Mouse (Mus musculus) right cerebral cortex, postnatal 10 days (tissue): ENCODE data around the gene Palmd.

Experiments
- DNase-seq, 2 experiments: peaks; one replicate each; pipeline ENCODE4 v3.0.0; 2021; ENCODE audit warnings: low spot score in 2 of 2

The Palmd gene

GRCm38 (mm10) chr3:116968540-116968997 is at the start of gene Palmd:
Gene Palmd (minus strand): TSS chr3:116968987.
- peak; percentile 74 to 82 for DNase-seq

GRCm38 (mm10) chr3:117010182-117010581 is 41.4 kb upstream of the Palmd start:
- DNase-seq: no peak

- DNase-seq: peak; percentile 64 to 82
Observed at GRCm38 (mm10) chr3:117007340-117007739, 38.6 kb upstream of the Palmd start.

GRCm38 (mm10) chr3:117006636-117007035 is 37.8 kb upstream of the Palmd start:
- DNase-seq: no peak

- DNase-seq: no peak
Observed at GRCm38 (mm10) chr3:117003379-117003778, 34.6 kb upstream of the Palmd start.

- no peak for DNase-seq
Observed at GRCm38 (mm10) chr3:117001686-117002485, 33.1 kb upstream of the Palmd start.

- DNase-seq: no peak
Observed at GRCm38 (mm10) chr3:116993011-116993410, 24.2 kb upstream of the Palmd start.

- no peak for DNase-seq
Observed at GRCm38 (mm10) chr3:116991180-116991579, 22.4 kb upstream of the Palmd start.

GRCm38 (mm10) chr3:116988221-116988620 is 19.4 kb upstream of the Palmd start:
- DNase-seq: no peak

- DNase-seq: no peak
Observed at GRCm38 (mm10) chr3:116986451-116986850, 17.7 kb upstream of the Palmd start.

- peak; percentile 64 to 87 for DNase-seq
Observed at GRCm38 (mm10) chr3:116985741-116986140, 17.0 kb upstream of the Palmd start.

- DNase-seq: peak in 1 of 2 experiments; percentile 59
Observed at GRCm38 (mm10) chr3:116985042-116985455, 16.3 kb upstream of the Palmd start.

- DNase-seq: no peak
Observed at GRCm38 (mm10) chr3:116981811-116982575, 13.2 kb upstream of the Palmd start.

GRCm38 (mm10) chr3:116969786-116970185 is 999 bp upstream of the Palmd start:
- DNase-seq: no peak

GRCm38 (mm10) chr3:116969003-116969402 is 216 bp upstream of the Palmd start:
- no peak for DNase-seq

GRCm38 (mm10) chr3:116967967-116968366 is 820 bp downstream of the Palmd start, which contains the start of gene 4930455H04Rik:
Gene 4930455H04Rik (plus strand): TSS chr3:116968267.
- DNase-seq: no peak

- DNase-seq: no peak
Observed at GRCm38 (mm10) chr3:116967436-116967835, 1.4 kb downstream of the Palmd start.

GRCm38 (mm10) chr3:116966800-116967199 is 2.0 kb downstream of the Palmd start:
- DNase-seq: no peak

GRCm38 (mm10) chr3:116966225-116966624 is 2.6 kb downstream of the Palmd start:
- peak; percentile 65 to 69 for DNase-seq

GRCm38 (mm10) chr3:116964426-116964825 is 4.4 kb downstream of the Palmd start:
- peak in 1 of 2 experiments; percentile 49 for DNase-seq

GRCm38 (mm10) chr3:116963213-116963612 is 5.6 kb downstream of the Palmd start:
- no peak for DNase-seq

- DNase-seq: no peak
Observed at GRCm38 (mm10) chr3:116961354-116962142, 7.2 kb downstream of the Palmd start.
